Mouse (Mus musculus) stomach, postnatal 0 days (tissue): ENCODE data around the gene Clic1. TPM values are rescaled to one million over a fixed set of nuclear protein-coding genes. Genes with fewer than 3 reads are reported as not detected.

Experiments
- ATAC-seq: fragments of 200-750 bp; cut with Nextera tagmentation; 2 replicates; pipeline ENCODE4 v1.8.0; 2017; ENCODE audit not compliant: low FRiP score, low TSS enrichment
- DNase-seq: peaks from one replicate; pipeline ENCODE4 v3.0.0-alpha.2; 2016; ENCODE audit warnings: low spot score
- H3K27ac ChIP-seq: fragments of 300-500 bp; sonication (generic); replicated peaks from 2 replicates; pipeline ENCODE4 v1.5.1; 2014; ENCODE audit warnings: mild to moderate bottlenecking, control low read depth
- H3K27me3 ChIP-seq: fragments of 300-500 bp; sonication (generic); 2 replicates; pipeline ENCODE4 v1.6.1; 2014; ENCODE audit warnings: low read length; ENCODE audit not compliant: control insufficient read depth, insufficient read depth
- H3K36me3 ChIP-seq: fragments of 300-500 bp; sonication (generic); 2 replicates; pipeline ENCODE4 v1.6.1; 2014; ENCODE audit warnings: low read length, mixed read lengths; ENCODE audit not compliant: control insufficient read depth, insufficient read depth
- H3K4me1 ChIP-seq: fragments of 300-500 bp; sonication (generic); replicated peaks from 2 replicates; pipeline ENCODE4 v1.6.1; 2014; ENCODE audit warnings: antibody characterized with exemption; ENCODE audit not compliant: control insufficient read depth, insufficient read depth
- H3K4me2 ChIP-seq: fragments of 300-500 bp; sonication (generic); replicated peaks from 2 replicates; pipeline ENCODE4 v1.6.1; 2014; ENCODE audit warnings: low read depth, mild to moderate bottlenecking, control low read depth, moderate library complexity
- H3K4me3 ChIP-seq: fragments of 300-500 bp; sonication (generic); 2 replicates; pipeline ENCODE4 v1.5.1; 2014; ENCODE audit warnings: low read depth, low read length, control low read depth
- H3K9ac ChIP-seq: fragments of 300-500 bp; sonication (generic); 2 replicates; pipeline ENCODE4 v1.6.1; 2014; ENCODE audit warnings: mild to moderate bottlenecking, low read length, control low read depth, mixed read lengths
- H3K9me3 ChIP-seq: fragments of 300-500 bp; sonication (generic); 2 replicates; pipeline ENCODE4 v1.6.1; 2016; ENCODE audit warnings: low read length; ENCODE audit not compliant: control insufficient read depth
- CTCF ChIP-seq: IDR thresholded peaks from 2 replicates; pipeline ENCODE4 v1.5.1; 2016; ENCODE audit warnings: antibody characterized with exemption, low read depth, mild to moderate bottlenecking, moderate library complexity
- EP300 ChIP-seq: optimal IDR thresholded peaks from 2 replicates; pipeline ENCODE3; 2016; ENCODE audit warnings: antibody characterized with exemption
- WGBS: fragments of 180-500 bp; shearing (Covaris S2); extraction: QIAGEN DNeasy Blood & Tissue Kit; methylation state at CpG from one replicate; pipeline ENCODE4 v1.1.7; 2014; 5-methylcytosine and 5-hydroxymethylcytosine counted together
- polyA plus RNA-seq: library from polyadenylated mRNA; unstranded; fragments of >200 nt; fragmentation: Nextera tagmentation; extraction: Ambion mirVana; gene quantifications from 2 replicates; pipeline ENCODE4 v1.2.1, GENCODE M21; 2015

Gene Clic1
- polyA plus RNA-seq, 1 experiment from 2014 or later = 344 TPM

GRCm38 (mm10) chr17:35012430-35012829, 37.3 kb upstream of the Clic1 start:
- Histone ChIP-seq H3K27ac (no peak overlapping the region), H3K36me3 (peaks cover 48% of the 10 kb centered on the region), H3K4me2 (no peak overlapping the region), H3K9me3 (no peaks in the 10 kb centered on the region), H3K4me1 (no peaks in the 10 kb centered on the region), H3K9ac (no peak overlapping the region), H3K4me3 (no peak overlapping the region), H3K27me3 (no peaks in the 10 kb centered on the region)
- no peak for TF ChIP-seq EP300
- TF ChIP-seq CTCF = no peak
- DNase-seq (no peak), ATAC-seq (no peak)
- WGBS = 78% methylated on average over 13 of the region's 13 CpGs

GRCm38 (mm10) chr17:35013221-35013620, 36.5 kb upstream of the Clic1 start:
- no peaks in the 10 kb centered on the region for H3K9me3 ChIP-seq
- H3K36me3 ChIP-seq = peaks cover 46% of the 10 kb centered on the region
- H3K4me3 ChIP-seq = no peak overlapping the region
- H3K4me2 ChIP-seq = no peak overlapping the region
- no peak overlapping the region for H3K9ac ChIP-seq
- no peaks in the 10 kb centered on the region for H3K4me1 ChIP-seq
- WGBS = 74% methylated on average over 6 of the region's 6 CpGs
- H3K27ac ChIP-seq = no peak overlapping the region
- H3K27me3 ChIP-seq = no peaks in the 10 kb centered on the region
- ATAC-seq = no peak
- no peak for DNase-seq
- TF ChIP-seq EP300 (no peak), CTCF (no peak)

GRCm38 (mm10) chr17:35015296-35015695, 34.5 kb upstream of the Clic1 start:
- no peaks in the 10 kb centered on the region for H3K9me3 ChIP-seq
- WGBS = 87% methylated on average over 16 of the region's 16 CpGs

GRCm38 (mm10) chr17:35016376-35016775, 33.4 kb upstream of the Clic1 start, which contains the start of gene Vwa7:
Gene Vwa7, plus strand, starts transcription at chr17:35016579.
- Histone ChIP-seq H3K27me3 (no peaks in the 10 kb centered on the region), H3K4me2 (no peak within 1 kb of the TSS), H3K36me3 (peaks cover 34% of the 10 kb centered on the region), H3K4me1 (no peaks in the 10 kb centered on the region), H3K9ac (peak within 1 kb of the TSS; percentile 4; the same call in 1 of the 2 replicates), H3K27ac (peak within 1 kb of the TSS; percentile 76), H3K4me3 (no peak within 1 kb of the TSS), H3K9me3 (no peaks in the 10 kb centered on the region)
- ATAC-seq (peak; percentile 51), DNase-seq (peak; percentile 71)
- 24% methylated on average over 11 of the region's 12 CpGs for WGBS
- TF ChIP-seq CTCF (no peak), EP300 (no peak)

More at GRCm38 (mm10) chr17:35015296-35015695, 34.5 kb upstream of the Clic1 start:
- TF ChIP-seq CTCF = no peak
- TF ChIP-seq EP300 = no peak
- Histone ChIP-seq H3K27ac (no peak overlapping the region), H3K4me1 (no peaks in the 10 kb centered on the region), H3K4me2 (no peak overlapping the region), H3K36me3 (peaks cover 44% of the 10 kb centered on the region), H3K4me3 (no peak overlapping the region), H3K27me3 (no peaks in the 10 kb centered on the region), H3K9ac (no peak overlapping the region)
- no peak for ATAC-seq
- no peak for DNase-seq

- 71% methylated on average over 10 of the region's 10 CpGs for WGBS
- H3K4me3 ChIP-seq = no peak overlapping the region
- H3K27me3 ChIP-seq = no peaks in the 10 kb centered on the region
- DNase-seq (peak; percentile 53), ATAC-seq (peak; percentile 13; the same call in 1 of the 2 replicates)
- H3K36me3 ChIP-seq = peaks cover 28% of the 10 kb centered on the region
- peak overlapping the region; percentile 76 for H3K27ac ChIP-seq
- no peak for TF ChIP-seq CTCF
- no peak for TF ChIP-seq EP300
- H3K4me2 ChIP-seq = no peak overlapping the region
- H3K4me1 ChIP-seq = no peaks in the 10 kb centered on the region
- H3K9ac ChIP-seq = peak overlapping the region; percentile 4; the same call in 1 of the 2 replicates
- H3K9me3 ChIP-seq = no peaks in the 10 kb centered on the region
Observed at GRCm38 (mm10) chr17:35016791-35017705, 32.7 kb upstream of the Clic1 start.

- H3K27ac ChIP-seq = no peak overlapping the region
- no peak for ATAC-seq
Observed at GRCm38 (mm10) chr17:35017706-35018030, 32.1 kb upstream of the Clic1 start.

More at GRCm38 (mm10) chr17:35017706-35018030, 32.1 kb upstream of the Clic1 start:
- WGBS = 65% methylated on average over 14 of the region's 14 CpGs
- TF ChIP-seq CTCF (no peak), EP300 (no peak)
- DNase-seq = no peak
- no peak overlapping the region for H3K4me3 ChIP-seq
- H3K9ac ChIP-seq = no peak overlapping the region
- H3K36me3 ChIP-seq = peaks cover 24% of the 10 kb centered on the region
- no peaks in the 10 kb centered on the region for H3K27me3 ChIP-seq
- no peaks in the 10 kb centered on the region for H3K4me1 ChIP-seq
- H3K9me3 ChIP-seq = no peaks in the 10 kb centered on the region
- H3K4me2 ChIP-seq = no peak overlapping the region
